Mouse (Mus musculus): ENCODE data around the gene Itgb5.

Itgb5 gene

GRCm38 (mm10) chr16:33829301-33829831 is at the start of gene Itgb5:
Itgb5 (plus strand) TSS chr16:33829665.
- no peak for DNase-seq (ENCODE audit: low read depth)

GRCm38 (mm10) chr16:33781789-33782728 is 47.4 kb upstream of the Itgb5 start:
- DNase-seq (ENCODE audit: low read depth), result no peak

- DNase-seq (ENCODE audit: low read depth), result no peak
Observed at GRCm38 (mm10) chr16:33782729-33783091, 46.8 kb upstream of the Itgb5 start.

GRCm38 (mm10) chr16:33784547-33784946 is 44.9 kb upstream of the Itgb5 start:
- DNase-seq (ENCODE audit: low read depth), result no peak

GRCm38 (mm10) chr16:33785092-33785704 is 44.3 kb upstream of the Itgb5 start:
- DNase-seq (ENCODE audit: low read depth), result no peak

- DNase-seq (ENCODE audit: low read depth), result no peak
Observed at GRCm38 (mm10) chr16:33786657-33787390, 42.6 kb upstream of the Itgb5 start.

- no peak for DNase-seq (ENCODE audit: low read depth)
Observed at GRCm38 (mm10) chr16:33793846-33794791, 35.3 kb upstream of the Itgb5 start, which contains the start of gene Muc13. Muc13 (plus strand) TSS chr16:33794037.

- DNase-seq (ENCODE audit: low read depth), result no peak
Observed at GRCm38 (mm10) chr16:33795106-33795505, 34.4 kb upstream of the Itgb5 start.

- no peak for DNase-seq (ENCODE audit: low read depth)
Observed at GRCm38 (mm10) chr16:33795887-33796286, 33.6 kb upstream of the Itgb5 start.

GRCm38 (mm10) chr16:33796756-33797155 is 32.7 kb upstream of the Itgb5 start:
- no peak for DNase-seq (ENCODE audit: low read depth)

GRCm38 (mm10) chr16:33797860-33798259 is 31.6 kb upstream of the Itgb5 start:
- DNase-seq (ENCODE audit: low read depth), result peak; percentile 46

- no peak for DNase-seq (ENCODE audit: low read depth)
Observed at GRCm38 (mm10) chr16:33810002-33810401, 19.5 kb upstream of the Itgb5 start.

- no peak for DNase-seq (ENCODE audit: low read depth)
Observed at GRCm38 (mm10) chr16:33818413-33819165, 10.9 kb upstream of the Itgb5 start.

GRCm38 (mm10) chr16:33820269-33821178 is 8.9 kb upstream of the Itgb5 start:
- peak; percentile 67 for DNase-seq (ENCODE audit: low read depth)

GRCm38 (mm10) chr16:33824603-33825002 is 4.9 kb upstream of the Itgb5 start:
- no peak for DNase-seq (ENCODE audit: low read depth)

- no peak for DNase-seq (ENCODE audit: low read depth)
Observed at GRCm38 (mm10) chr16:33828496-33828895, 969 bp upstream of the Itgb5 start.

GRCm38 (mm10) chr16:33829842-33830511 is 512 bp downstream of the Itgb5 start:
- DNase-seq (ENCODE audit: low read depth), result no peak

GRCm38 (mm10) chr16:33830512-33831105 is 1.1 kb downstream of the Itgb5 start:
- no peak for DNase-seq (ENCODE audit: low read depth)

All from c-Kit-positive CD71-positive TER-119-negative erythroid progenitor cells, embryonic 14.5 days (primary cell).